Mouse (Mus musculus): ENCODE results near the gene Nup93.

Nup93 gene

GRCm38 (mm10) chr8:94266344-94267191, 52.2 kb downstream of the Nup93 start:
- DNase-seq (ENCODE audit: low read depth, low spot score) = peak; percentile 16

- DNase-seq (ENCODE audit: low read depth, low spot score) = no peak
Observed at GRCm38 (mm10) chr8:94268359-94268890, 54.1 kb downstream of the Nup93 start.

GRCm38 (mm10) chr8:94270309-94270708, 55.9 kb downstream of the Nup93 start:
- no peak for DNase-seq (ENCODE audit: low read depth, low spot score)

- DNase-seq (ENCODE audit: low read depth, low spot score) = no peak
Observed at GRCm38 (mm10) chr8:94271102-94271501, 56.7 kb downstream of the Nup93 start.

- no peak for DNase-seq (ENCODE audit: low read depth, low spot score)
Observed at GRCm38 (mm10) chr8:94272612-94273011, 58.2 kb downstream of the Nup93 start.

- DNase-seq (ENCODE audit: low read depth, low spot score) = no peak
Observed at GRCm38 (mm10) chr8:94273289-94273850, 59.0 kb downstream of the Nup93 start.

- no peak for DNase-seq (ENCODE audit: low read depth, low spot score)
Observed at GRCm38 (mm10) chr8:94274030-94274429, 59.7 kb downstream of the Nup93 start.

GRCm38 (mm10) chr8:94278295-94278694, 63.9 kb downstream of the Nup93 start:
- no peak for DNase-seq (ENCODE audit: low read depth, low spot score)

- DNase-seq (ENCODE audit: low read depth, low spot score) = no peak
Observed at GRCm38 (mm10) chr8:94280001-94280613, 65.7 kb downstream of the Nup93 start.

- no peak for DNase-seq (ENCODE audit: low read depth, low spot score)
Observed at GRCm38 (mm10) chr8:94282453-94282985, 68.2 kb downstream of the Nup93 start.

GRCm38 (mm10) chr8:94284204-94284603, 69.8 kb downstream of the Nup93 start:
- DNase-seq (ENCODE audit: low read depth, low spot score) = no peak

GRCm38 (mm10) chr8:94290606-94291005, 76.2 kb downstream of the Nup93 start:
- no peak for DNase-seq (ENCODE audit: low read depth, low spot score)

- DNase-seq (ENCODE audit: low read depth, low spot score) = no peak
Observed at GRCm38 (mm10) chr8:94292072-94292471, 77.7 kb downstream of the Nup93 start.

- no peak for DNase-seq (ENCODE audit: low read depth, low spot score)
Observed at GRCm38 (mm10) chr8:94292626-94293025, 78.3 kb downstream of the Nup93 start.

GRCm38 (mm10) chr8:94295687-94296086, 81.3 kb downstream of the Nup93 start:
- DNase-seq (ENCODE audit: low read depth, low spot score) = no peak

GRCm38 (mm10) chr8:94296312-94296991, 82.1 kb downstream of the Nup93 start:
- no peak for DNase-seq (ENCODE audit: low read depth, low spot score)

- no peak for DNase-seq (ENCODE audit: low read depth, low spot score)
Observed at GRCm38 (mm10) chr8:94297101-94297500, 82.7 kb downstream of the Nup93 start.

- DNase-seq (ENCODE audit: low read depth, low spot score) = no peak
Observed at GRCm38 (mm10) chr8:94300809-94301208, 86.4 kb downstream of the Nup93 start.

GRCm38 (mm10) chr8:94304412-94304811, 90.0 kb downstream of the Nup93 start:
- no peak for DNase-seq (ENCODE audit: low read depth, low spot score)

- no peak for DNase-seq (ENCODE audit: low read depth, low spot score)
Observed at GRCm38 (mm10) chr8:94306989-94307513, 92.7 kb downstream of the Nup93 start.

- no peak for DNase-seq (ENCODE audit: low read depth, low spot score)
Observed at GRCm38 (mm10) chr8:94307652-94308051, 93.3 kb downstream of the Nup93 start.
